Mouse (Mus musculus): Measurements from ENCODE around the gene Rsc1a1. TPM values are rescaled to one million over a fixed set of nuclear protein-coding genes. Genes with fewer than 3 reads are reported as not detected.

Rsc1a1 gene
- polyA plus RNA-seq, 1 experiment from 2014 or later, result 1.2 TPM

DNA sequence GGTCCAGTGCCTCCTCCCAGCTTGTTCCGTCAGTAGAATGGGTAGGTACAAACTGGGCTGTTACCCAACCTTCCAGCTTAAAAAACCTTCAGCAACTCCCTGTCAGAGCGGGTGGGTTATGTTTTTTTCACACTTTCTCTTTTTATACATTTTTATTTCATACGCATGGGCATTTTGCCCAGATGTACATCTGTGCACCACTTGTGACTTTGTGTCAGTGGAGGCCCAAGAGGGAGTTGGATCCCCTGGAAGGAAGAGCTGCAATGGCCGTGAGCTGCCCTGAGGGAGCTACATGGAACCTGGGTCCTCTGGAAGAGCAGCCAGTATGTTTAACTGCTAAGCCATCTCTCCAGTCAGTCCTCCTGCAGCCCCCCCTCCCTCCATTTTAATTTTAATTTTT lies 14.0 kb downstream of the Rsc1a1 start:
- Histone ChIP-seq H3K4me1 (replicated peaks) (peaks cover 6% of the 10 kb centered on the region), H3K9ac (no peak overlapping the region), H3K4me2 (no peak overlapping the region), H3K27me3 (no peaks in the 10 kb centered on the region), H3K36me3 (replicated peaks) (no peaks in the 10 kb centered on the region), H3K9me3 (replicated peaks) (no peaks in the 10 kb centered on the region), H3K27ac (replicated peaks) (no peak overlapping the region), H3K4me3 (replicated peaks) (no peak overlapping the region)
- no peak for ATAC-seq (ENCODE audit: insufficient read depth)
- 72% methylated on average over 4 of the region's 4 CpGs for WGBS (ENCODE audit: insufficient replicate concordance)

DNA sequence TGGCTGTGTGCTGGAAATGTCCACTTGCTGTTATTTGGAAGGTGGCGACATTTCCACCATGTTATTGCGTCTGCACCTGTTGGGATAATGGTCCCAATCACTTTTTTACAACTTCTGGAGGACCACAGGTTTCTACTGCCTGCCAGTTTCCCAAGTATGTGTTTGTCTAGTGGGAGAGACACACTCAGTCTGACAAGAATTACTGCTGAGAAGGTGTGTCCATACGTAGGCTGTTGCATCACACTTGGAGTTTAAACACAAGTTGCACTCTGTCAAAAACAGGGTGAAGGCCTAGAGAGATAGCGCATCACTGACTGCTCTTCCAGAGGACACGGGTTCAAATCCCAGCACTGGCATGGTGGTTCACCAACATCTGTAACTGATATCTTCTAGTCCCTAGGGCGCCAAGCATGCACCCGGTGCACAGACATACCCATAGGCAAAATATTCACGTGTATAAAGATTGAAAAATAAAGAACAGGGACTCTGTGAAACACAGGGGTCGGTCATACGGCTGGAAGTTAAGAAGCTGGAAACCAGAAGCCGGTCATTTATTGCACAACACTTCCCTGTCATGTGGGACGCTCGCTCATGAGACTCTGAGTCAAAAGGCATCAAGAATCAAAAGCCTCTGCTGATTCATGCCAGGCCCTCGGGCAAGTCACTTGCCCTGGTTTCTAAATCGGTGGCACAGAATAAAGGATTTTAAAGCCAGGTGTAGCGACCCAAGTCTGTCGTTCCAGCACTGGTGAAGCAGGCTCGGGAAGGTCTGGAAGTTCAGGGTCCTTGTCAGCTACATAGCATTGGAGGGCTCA lies 15.3 kb downstream of the Rsc1a1 start:
- H3K27ac ChIP-seq (replicated peaks), result no peak overlapping the region
- H3K4me2 ChIP-seq, result no peak overlapping the region
- H3K4me3 ChIP-seq (replicated peaks), result no peak overlapping the region
- no peaks in the 10 kb centered on the region for H3K36me3 ChIP-seq (replicated peaks)
- H3K4me1 ChIP-seq (replicated peaks), result peaks cover 6% of the 10 kb centered on the region; the same call in 1 of the 2 replicates
- WGBS (ENCODE audit: insufficient replicate concordance), result 59% methylated on average over 18 of the region's 18 CpGs
- no peaks in the 10 kb centered on the region for H3K9me3 ChIP-seq (replicated peaks)
- H3K9ac ChIP-seq, result no peak overlapping the region
- ATAC-seq (ENCODE audit: insufficient read depth), result no peak
- 0 out of 2 replicates have a peak, but pooled peaks cover 1% of the 10 kb centered on the region for H3K27me3 ChIP-seq

DNA sequence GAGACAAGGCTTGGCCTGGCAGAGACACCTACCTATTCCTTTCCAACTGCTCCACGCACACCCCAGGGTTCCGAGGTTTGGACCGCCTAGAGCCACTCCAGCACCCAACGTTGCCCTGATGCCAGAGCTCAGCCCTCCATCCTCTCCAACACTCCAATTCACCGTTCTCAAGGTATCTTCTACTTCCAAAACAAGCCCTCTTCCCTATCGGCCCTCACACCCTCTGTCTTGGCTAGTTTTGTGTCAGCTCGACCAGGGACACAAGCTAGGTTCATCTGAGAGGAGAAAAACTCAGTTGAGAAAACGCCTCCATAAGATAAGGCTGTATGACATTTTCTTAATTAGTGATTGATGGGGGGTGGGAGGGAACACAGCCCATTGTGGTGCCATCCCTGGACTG lies 20.6 kb downstream of the Rsc1a1 start, which contains the start of gene Plekhm2:
Gene Plekhm2 (minus strand): TSS at position 101 of the 400 bp plus-strand sequence.
- H3K9ac ChIP-seq, result peak within 1 kb of the TSS; percentile 88

DNA sequence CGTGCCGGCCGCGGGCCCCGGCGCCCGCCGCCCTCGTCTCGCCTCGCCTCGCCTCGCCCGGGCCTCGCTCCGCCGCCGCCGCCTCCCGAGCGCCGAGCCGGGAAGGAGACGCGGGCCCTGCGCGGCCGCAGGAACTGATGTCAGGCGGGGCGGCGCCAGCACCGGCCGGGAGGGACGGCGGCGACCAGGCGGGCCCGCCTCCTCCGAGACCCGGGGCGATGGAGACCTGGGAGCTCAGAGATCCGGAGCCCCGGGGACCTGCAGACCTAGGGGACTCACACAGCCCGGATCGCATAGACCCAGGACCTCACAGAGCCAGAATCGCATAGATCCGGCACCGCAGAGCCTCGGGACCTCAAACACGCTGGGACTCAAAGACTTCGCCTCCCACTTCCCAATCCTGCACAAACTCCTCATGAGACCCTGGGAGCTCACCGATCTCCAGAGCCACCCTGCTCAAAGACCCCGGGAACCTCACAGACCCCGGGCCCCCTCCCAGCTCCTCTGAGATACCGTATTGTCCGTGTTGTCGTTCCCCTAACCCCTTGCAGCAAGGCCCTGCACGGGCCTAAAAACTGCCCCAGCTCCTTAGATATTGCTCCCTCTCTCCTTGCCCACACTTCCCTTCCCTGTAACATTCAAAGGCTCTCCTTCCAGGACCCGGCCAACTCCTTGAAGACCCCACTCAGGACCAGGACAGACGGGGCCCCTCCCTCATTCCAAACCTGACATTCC lies 21.2 kb downstream of the Rsc1a1 start:
- Histone ChIP-seq H3K27ac (replicated peaks) (peak overlapping the region; percentile 21), H3K9me3 (replicated peaks) (no peaks in the 10 kb centered on the region), H3K4me1 (replicated peaks) (peaks cover 27% of the 10 kb centered on the region), H3K36me3 (replicated peaks) (0 out of 2 replicates have a peak, but pooled peaks cover 14% of the 10 kb centered on the region), H3K9ac (peak overlapping the region; percentile 88), H3K27me3 (0 out of 2 replicates have a peak, but pooled peaks cover 5% of the 10 kb centered on the region), H3K4me2 (peak overlapping the region; percentile 97), H3K4me3 (replicated peaks) (peak overlapping the region; percentile 78)
- ATAC-seq (ENCODE audit: insufficient read depth), result peak; percentile 83
- WGBS (ENCODE audit: insufficient replicate concordance), result 2% methylated on average over 49 of the region's 60 CpGs

More for the DNA sequence above, 20.6 kb downstream of the Rsc1a1 start, which contains the start of gene Plekhm2:
- Histone ChIP-seq H3K4me1 (replicated peaks) (peaks cover 27% of the 10 kb centered on the region), H3K27ac (replicated peaks) (peak within 1 kb of the TSS; percentile 21), H3K4me3 (replicated peaks) (peak within 1 kb of the TSS; percentile 78), H3K27me3 (0 out of 2 replicates have a peak, but pooled peaks cover 5% of the 10 kb centered on the region), H3K4me2 (peak within 1 kb of the TSS; percentile 97), H3K9me3 (replicated peaks) (no peaks in the 10 kb centered on the region), H3K36me3 (replicated peaks) (0 out of 2 replicates have a peak, but pooled peaks cover 14% of the 10 kb centered on the region)
- WGBS (ENCODE audit: insufficient replicate concordance), result 71% methylated on average over 8 of the region's 8 CpGs
- no peak for ATAC-seq (ENCODE audit: insufficient read depth)

DNA sequence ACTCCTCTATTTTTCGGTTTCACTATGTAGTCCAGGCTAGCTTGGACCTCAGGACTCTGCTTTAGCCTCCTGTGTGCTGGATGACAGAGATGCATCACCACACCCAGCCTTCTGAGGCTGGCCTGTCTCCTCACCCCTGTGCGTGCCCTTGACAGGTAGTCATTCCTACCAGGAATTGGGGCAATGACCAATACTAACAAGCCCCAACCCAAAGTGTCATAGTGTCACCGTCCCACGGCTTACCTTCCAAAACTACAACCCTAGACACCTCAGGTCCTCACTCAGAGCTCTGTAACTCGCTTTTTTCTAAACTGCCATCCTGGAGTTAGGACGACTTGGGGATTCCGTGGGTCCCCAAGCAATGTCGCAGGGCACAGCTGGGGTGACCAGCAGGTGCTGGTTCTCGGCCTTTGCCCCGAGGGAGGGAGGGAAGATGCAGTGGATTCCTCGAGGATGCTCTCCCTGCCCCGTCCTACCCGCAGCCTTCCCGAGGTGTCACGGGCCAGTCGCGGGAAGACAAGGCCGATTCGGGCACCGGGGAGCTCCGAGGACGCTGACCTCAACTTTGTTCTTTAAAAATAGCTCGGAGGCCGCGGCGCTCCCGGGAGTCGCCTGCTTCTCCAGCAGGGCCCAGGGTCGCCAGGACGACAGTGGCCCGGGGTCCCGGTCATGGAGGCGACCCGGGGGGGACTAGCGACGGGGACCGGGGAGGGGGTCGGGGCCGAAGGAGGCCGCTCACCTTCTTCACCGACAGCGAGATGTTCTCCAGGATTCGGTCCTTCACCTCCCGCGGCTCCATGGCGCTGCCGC lies 22.1 kb downstream of the Rsc1a1 start:
- H3K27me3 ChIP-seq, result 0 out of 2 replicates have a peak, but pooled peaks cover 5% of the 10 kb centered on the region
- H3K4me1 ChIP-seq (replicated peaks), result peaks cover 30% of the 10 kb centered on the region
- peak overlapping the region; percentile 78 for H3K4me3 ChIP-seq (replicated peaks)
- peak overlapping the region; percentile 88 for H3K9ac ChIP-seq
- H3K27ac ChIP-seq (replicated peaks), result peak overlapping the region; percentile 21
- H3K36me3 ChIP-seq (replicated peaks), result 0 out of 2 replicates have a peak, but pooled peaks cover 14% of the 10 kb centered on the region
- ATAC-seq (ENCODE audit: insufficient read depth), result peak; percentile 25
- H3K9me3 ChIP-seq (replicated peaks), result no peaks in the 10 kb centered on the region
- peak overlapping the region; percentile 97 for H3K4me2 ChIP-seq
- 4% methylated on average over 47 of the region's 47 CpGs for WGBS (ENCODE audit: insufficient replicate concordance)

DNA sequence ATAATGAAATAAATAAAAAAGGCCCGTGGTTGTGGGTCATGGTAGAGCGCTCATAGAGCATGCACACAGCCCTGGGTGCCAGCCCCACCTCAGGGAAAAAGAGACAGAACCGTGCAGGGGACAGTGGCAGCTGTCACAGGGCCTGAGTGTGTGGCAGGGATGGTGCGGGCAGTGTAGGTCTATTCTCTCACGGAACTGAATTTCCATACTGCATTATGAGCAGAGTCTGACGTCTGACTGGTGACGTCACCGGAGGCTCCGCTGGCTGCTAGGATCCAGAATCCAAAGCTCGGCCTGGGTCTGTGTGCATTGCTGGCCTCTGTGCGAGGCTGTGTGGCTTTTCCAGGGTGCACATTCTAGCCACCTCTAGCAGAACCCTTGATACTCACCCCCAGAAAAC lies 24.5 kb downstream of the Rsc1a1 start:
- no peak overlapping the region for H3K27ac ChIP-seq (replicated peaks)
- peaks cover 48% of the 10 kb centered on the region for H3K4me1 ChIP-seq (replicated peaks)
- 0 out of 2 replicates have a peak, but pooled peaks cover 5% of the 10 kb centered on the region for H3K27me3 ChIP-seq
- H3K4me2 ChIP-seq, result no peak overlapping the region
- H3K4me3 ChIP-seq (replicated peaks), result no peak overlapping the region
- H3K9ac ChIP-seq, result no peak overlapping the region
- WGBS (ENCODE audit: insufficient replicate concordance), result 85% methylated on average over 11 of the region's 11 CpGs
- H3K9me3 ChIP-seq (replicated peaks), result no peaks in the 10 kb centered on the region
- ATAC-seq (ENCODE audit: insufficient read depth), result no peak
- H3K36me3 ChIP-seq (replicated peaks), result 0 out of 2 replicates have a peak, but pooled peaks cover 14% of the 10 kb centered on the region

- ATAC-seq (ENCODE audit: insufficient read depth), result no peak
- H3K4me1 ChIP-seq (replicated peaks), result peaks cover 47% of the 10 kb centered on the region
- 0 out of 2 replicates have a peak, but pooled peaks cover under 1% of the 10 kb centered on the region for H3K27me3 ChIP-seq
- no peak overlapping the region for H3K27ac ChIP-seq (replicated peaks)
- H3K4me2 ChIP-seq, result no peak overlapping the region
- H3K4me3 ChIP-seq (replicated peaks), result no peak overlapping the region
- no peaks in the 10 kb centered on the region for H3K9me3 ChIP-seq (replicated peaks)
- WGBS (ENCODE audit: insufficient replicate concordance), result 72% methylated on average over 4 of the region's 4 CpGs
- no peak overlapping the region for H3K9ac ChIP-seq
- 0 out of 2 replicates have a peak, but pooled peaks cover 14% of the 10 kb centered on the region for H3K36me3 ChIP-seq (replicated peaks)
These were observed 25.7 kb downstream of the Rsc1a1 start for GRCm38 (mm10) chr4:141659739-141660138.

DNA sequence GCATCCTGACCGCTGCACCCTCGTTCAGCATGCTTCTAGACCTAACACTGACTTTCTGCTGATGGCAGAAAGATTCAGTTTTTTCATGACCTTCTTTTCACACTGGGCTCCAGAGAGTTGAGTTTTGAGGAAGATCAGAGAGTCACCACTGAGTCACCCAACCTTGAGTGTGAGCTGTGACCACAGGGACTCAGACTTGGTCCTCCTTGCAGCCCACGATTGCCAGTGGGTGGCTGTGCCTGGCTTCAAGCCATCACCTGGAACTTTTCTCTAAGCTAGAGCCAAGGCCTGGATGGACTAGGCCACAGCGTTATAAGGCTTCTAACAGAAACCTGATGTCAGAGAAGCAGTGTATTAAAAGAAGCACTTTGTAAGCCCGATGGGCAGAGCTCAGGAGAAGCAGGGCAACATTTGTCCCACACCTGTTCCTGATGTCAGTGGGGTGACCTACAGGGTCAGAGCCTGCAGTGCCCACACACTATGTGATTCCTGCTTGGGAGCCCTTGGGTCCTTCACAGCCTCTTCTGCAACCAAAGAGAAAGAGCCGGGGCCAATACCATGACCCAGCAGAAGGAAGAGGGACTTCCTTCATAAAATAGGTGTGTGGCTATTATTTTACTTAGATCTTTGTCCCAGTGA lies 26.4 kb downstream of the Rsc1a1 start:
- H3K36me3 ChIP-seq (replicated peaks), result 0 out of 2 replicates have a peak, but pooled peaks cover 14% of the 10 kb centered on the region
- H3K27me3 ChIP-seq, result no peaks in the 10 kb centered on the region
- no peak overlapping the region for H3K9ac ChIP-seq
- no peaks in the 10 kb centered on the region for H3K9me3 ChIP-seq (replicated peaks)
- no peak overlapping the region for H3K4me2 ChIP-seq
- no peak for ATAC-seq (ENCODE audit: insufficient read depth)
- 78% methylated on average over 6 of the region's 6 CpGs for WGBS (ENCODE audit: insufficient replicate concordance)
- H3K4me3 ChIP-seq (replicated peaks), result no peak overlapping the region
- H3K27ac ChIP-seq (replicated peaks), result no peak overlapping the region
- peaks cover 40% of the 10 kb centered on the region for H3K4me1 ChIP-seq (replicated peaks)

- no peak overlapping the region for H3K9ac ChIP-seq
- H3K36me3 ChIP-seq (replicated peaks), result 0 out of 2 replicates have a peak, but pooled peaks cover 16% of the 10 kb centered on the region
- H3K4me3 ChIP-seq (replicated peaks), result no peak overlapping the region
- no peak for ATAC-seq (ENCODE audit: insufficient read depth)
- H3K27ac ChIP-seq (replicated peaks), result no peak overlapping the region
- WGBS (ENCODE audit: insufficient replicate concordance), result 68% methylated on average over 8 of the region's 8 CpGs
- H3K27me3 ChIP-seq, result no peaks in the 10 kb centered on the region
- peaks cover 32% of the 10 kb centered on the region for H3K4me1 ChIP-seq (replicated peaks)
- H3K4me2 ChIP-seq, result no peak overlapping the region
- H3K9me3 ChIP-seq (replicated peaks), result no peaks in the 10 kb centered on the region
These were observed 28.5 kb downstream of the Rsc1a1 start for GRCm38 (mm10) chr4:141656932-141657331.

Data from liver, embryonic 15.5 days (tissue).